Mouse (Mus musculus): ENCODE data around the gene Snapc2. TPM values are rescaled to one million over a fixed set of nuclear protein-coding genes. Genes with fewer than 3 reads are reported as not detected.

The Snapc2 gene
- polyA plus RNA-seq, 1 experiment from 2014 or later = 57.1 TPM

GRCm38 (mm10) chr8:4275275-4276110, 22.6 kb downstream of the Snapc2 start, which contains the start of gene Timm44:
Timm44 (minus strand) TSS chr8:4275913.
- Histone ChIP-seq H3K9me3 (ENCODE audit: control insufficient read depth, low read depth, low read length) (no peaks in the 10 kb centered on the region), H3K9ac (replicated peaks; ENCODE audit: low read depth, low read length) (peak within 1 kb of the TSS; percentile 77), H3K4me3 (ENCODE audit: low read depth, low read length) (peak within 1 kb of the TSS; percentile 77), H3K27me3 (ENCODE audit: control insufficient read depth, insufficient read depth, low read length) (no peaks in the 10 kb centered on the region), H3K4me2 (replicated peaks; ENCODE audit: low read depth, low read length) (peak within 1 kb of the TSS; percentile 47), H3K4me1 (ENCODE audit: control insufficient read depth, insufficient read depth, low read length) (peaks cover 5% of the 10 kb centered on the region), H3K27ac (ENCODE audit: low read length) (peak within 1 kb of the TSS; percentile 59; the same call in 1 of the 2 replicates), H3K36me3 (ENCODE audit: control insufficient read depth, insufficient read depth, low read length) (peaks cover 9% of the 10 kb centered on the region)
- ATAC-seq (ENCODE audit: insufficient number of reproducible peaks, insufficient read depth, low FRiP score, low read depth) = peak; percentile 96
- WGBS = under 1% methylated on average over 38 of the region's 39 CpGs

- Histone ChIP-seq H3K9me3 (ENCODE audit: control insufficient read depth, low read depth, low read length) (no peaks in the 10 kb centered on the region), H3K36me3 (ENCODE audit: control insufficient read depth, insufficient read depth, low read length) (peaks cover 9% of the 10 kb centered on the region), H3K4me1 (ENCODE audit: control insufficient read depth, insufficient read depth, low read length) (peaks cover 5% of the 10 kb centered on the region), H3K27me3 (ENCODE audit: control insufficient read depth, insufficient read depth, low read length) (no peaks in the 10 kb centered on the region), H3K27ac (ENCODE audit: low read length) (peak overlapping the region; percentile 59; the same call in 1 of the 2 replicates), H3K4me2 (replicated peaks; ENCODE audit: low read depth, low read length) (peak overlapping the region; percentile 47), H3K4me3 (ENCODE audit: low read depth, low read length) (peak overlapping the region; percentile 77), H3K9ac (replicated peaks; ENCODE audit: low read depth, low read length) (peak overlapping the region; percentile 31)
- WGBS = 24% methylated on average over 9 of the region's 9 CpGs
- peak; percentile 39; the same call in 1 of the 2 replicates for ATAC-seq (ENCODE audit: insufficient number of reproducible peaks, insufficient read depth, low FRiP score, low read depth)
These were observed 23.2 kb downstream of the Snapc2 start for GRCm38 (mm10) chr8:4276111-4276465.

GRCm38 (mm10) chr8:4292738-4293137, 39.9 kb downstream of the Snapc2 start:
- no peak for ATAC-seq (ENCODE audit: insufficient number of reproducible peaks, insufficient read depth, low FRiP score, low read depth)
- no peak overlapping the region for H3K27ac ChIP-seq (ENCODE audit: low read length)
- H3K9me3 ChIP-seq (ENCODE audit: control insufficient read depth, low read depth, low read length) = no peaks in the 10 kb centered on the region
- peaks cover 75% of the 10 kb centered on the region for H3K36me3 ChIP-seq (ENCODE audit: control insufficient read depth, insufficient read depth, low read length)
- H3K4me2 ChIP-seq (replicated peaks; ENCODE audit: low read depth, low read length) = no peak overlapping the region
- no peaks in the 10 kb centered on the region for H3K4me1 ChIP-seq (ENCODE audit: control insufficient read depth, insufficient read depth, low read length)
- 92% methylated on average over 5 of the region's 5 CpGs for WGBS
- no peak overlapping the region for H3K4me3 ChIP-seq (ENCODE audit: low read depth, low read length)
- no peaks in the 10 kb centered on the region for H3K27me3 ChIP-seq (ENCODE audit: control insufficient read depth, insufficient read depth, low read length)
- no peak overlapping the region for H3K9ac ChIP-seq (replicated peaks; ENCODE audit: low read depth, low read length)

- ATAC-seq (ENCODE audit: insufficient number of reproducible peaks, insufficient read depth, low FRiP score, low read depth) = no peak
- Histone ChIP-seq H3K4me1 (ENCODE audit: control insufficient read depth, insufficient read depth, low read length) (no peaks in the 10 kb centered on the region), H3K4me2 (replicated peaks; ENCODE audit: low read depth, low read length) (no peak overlapping the region), H3K27ac (ENCODE audit: low read length) (no peak overlapping the region), H3K9me3 (ENCODE audit: control insufficient read depth, low read depth, low read length) (no peaks in the 10 kb centered on the region), H3K36me3 (ENCODE audit: control insufficient read depth, insufficient read depth, low read length) (peaks cover 77% of the 10 kb centered on the region), H3K9ac (replicated peaks; ENCODE audit: low read depth, low read length) (no peak overlapping the region), H3K27me3 (ENCODE audit: control insufficient read depth, insufficient read depth, low read length) (no peaks in the 10 kb centered on the region), H3K4me3 (ENCODE audit: low read depth, low read length) (no peak overlapping the region)
- 90% methylated on average over 4 of the region's 4 CpGs for WGBS
These were observed 44.9 kb downstream of the Snapc2 start for GRCm38 (mm10) chr8:4297822-4298221.

GRCm38 (mm10) chr8:4304124-4304547, 51.3 kb downstream of the Snapc2 start:
- WGBS = 68% methylated on average over 3 of the region's 3 CpGs
- ATAC-seq (ENCODE audit: insufficient number of reproducible peaks, insufficient read depth, low FRiP score, low read depth) = 0 out of 2 replicates have a peak, but pooled peaks have one; percentile 14

More at GRCm38 (mm10) chr8:4304124-4304547, 51.3 kb downstream of the Snapc2 start:
- Histone ChIP-seq H3K4me1 (ENCODE audit: control insufficient read depth, insufficient read depth, low read length) (no peaks in the 10 kb centered on the region), H3K9ac (replicated peaks; ENCODE audit: low read depth, low read length) (no peak overlapping the region), H3K4me2 (replicated peaks; ENCODE audit: low read depth, low read length) (no peak overlapping the region), H3K4me3 (ENCODE audit: low read depth, low read length) (no peak overlapping the region), H3K36me3 (ENCODE audit: control insufficient read depth, insufficient read depth, low read length) (peaks cover 74% of the 10 kb centered on the region), H3K27me3 (ENCODE audit: control insufficient read depth, insufficient read depth, low read length) (no peaks in the 10 kb centered on the region), H3K27ac (ENCODE audit: low read length) (no peak overlapping the region), H3K9me3 (ENCODE audit: control insufficient read depth, low read depth, low read length) (no peaks in the 10 kb centered on the region)

Other genes starting within 250 kb of the Snapc2 start
- gene Cd209f, start 147.2 kb upstream of the Snapc2 start, polyA plus RNA-seq (2014; fragmentation: Nextera tagmentation; extraction: Ambion mirVana) = not detected in 2 replicates
- gene Cd209g, start 119.0 kb upstream of the Snapc2 start, polyA plus RNA-seq (2014; fragmentation: Nextera tagmentation; extraction: Ambion mirVana) = not detected in 2 replicates
- gene Evi5l, start 86.5 kb upstream of the Snapc2 start, polyA plus RNA-seq (2014; fragmentation: Nextera tagmentation; extraction: Ambion mirVana) = 20.2 and 20.8 TPM in 2 replicates
- 6.3 and 8.9 TPM in 2 replicates for gene Prr36, start 35.6 kb upstream of the Snapc2 start, polyA plus RNA-seq (2014; fragmentation: Nextera tagmentation; extraction: Ambion mirVana)
- 3.5 and 3.6 TPM in 2 replicates for gene Lrrc8e, start 26.3 kb upstream of the Snapc2 start, polyA plus RNA-seq (2014; fragmentation: Nextera tagmentation; extraction: Ambion mirVana)
- gene Map2k7, start 14.3 kb upstream of the Snapc2 start, polyA plus RNA-seq (2014; fragmentation: Nextera tagmentation; extraction: Ambion mirVana) = 22.0 and 26.0 TPM in 2 replicates
- 2.4 and 2.7 TPM in 2 replicates for gene Gm49320, start 14.2 kb upstream of the Snapc2 start, polyA plus RNA-seq (2014; fragmentation: Nextera tagmentation; extraction: Ambion mirVana)
- gene Tgfbr3l, start 4.9 kb upstream of the Snapc2 start, polyA plus RNA-seq (2014; fragmentation: Nextera tagmentation; extraction: Ambion mirVana) = 4.9 and 5.3 TPM in 2 replicates
- 82.9 and 87.4 TPM in 2 replicates for gene Ctxn1, start 6.2 kb downstream of the Snapc2 start, polyA plus RNA-seq (2014; fragmentation: Nextera tagmentation; extraction: Ambion mirVana)
- 80.7 and 81.1 TPM in 2 replicates for gene Timm44, start 22.8 kb downstream of the Snapc2 start, polyA plus RNA-seq (2014; fragmentation: Nextera tagmentation; extraction: Ambion mirVana)
- gene Ccl25, start 72.1 kb downstream of the Snapc2 start, polyA plus RNA-seq (2014; fragmentation: Nextera tagmentation; extraction: Ambion mirVana) = 17.0 and 17.2 TPM in 2 replicates
- gene Elavl1, start 72.3 kb downstream of the Snapc2 start, polyA plus RNA-seq (2014; fragmentation: Nextera tagmentation; extraction: Ambion mirVana) = 224 and 239 TPM in 2 replicates
- gene Cers4, start 239.9 kb downstream of the Snapc2 start, polyA plus RNA-seq (2014; fragmentation: Nextera tagmentation; extraction: Ambion mirVana) = 44.6 and 46.2 TPM in 2 replicates